Mouse (Mus musculus) gastrocnemius, postnatal 10 days (tissue): ENCODE measurements around the gene Akap7. TPM values are rescaled to one million over a fixed set of nuclear protein-coding genes. Genes with fewer than 3 reads are reported as not detected.

Experiments
- DNase-seq: peaks from one replicate; pipeline ENCODE4 v3.0.0; 2021; ENCODE audit warnings: mixed read lengths
- total RNA-seq, 2 experiments: library from RNA; stranded (reverse); gene quantifications; 2 replicates each; pipeline ENCODE4 v1.2.3; 2021

The Akap7 gene
- total RNA-seq, 2 experiments from 2014 or later, result 47.9 to 58.8 TPM

- DNase-seq, result no peak
Measured at GRCm38 (mm10) chr10:25126035-25126434, 181.6 kb downstream of the Akap7 start.

DNA sequence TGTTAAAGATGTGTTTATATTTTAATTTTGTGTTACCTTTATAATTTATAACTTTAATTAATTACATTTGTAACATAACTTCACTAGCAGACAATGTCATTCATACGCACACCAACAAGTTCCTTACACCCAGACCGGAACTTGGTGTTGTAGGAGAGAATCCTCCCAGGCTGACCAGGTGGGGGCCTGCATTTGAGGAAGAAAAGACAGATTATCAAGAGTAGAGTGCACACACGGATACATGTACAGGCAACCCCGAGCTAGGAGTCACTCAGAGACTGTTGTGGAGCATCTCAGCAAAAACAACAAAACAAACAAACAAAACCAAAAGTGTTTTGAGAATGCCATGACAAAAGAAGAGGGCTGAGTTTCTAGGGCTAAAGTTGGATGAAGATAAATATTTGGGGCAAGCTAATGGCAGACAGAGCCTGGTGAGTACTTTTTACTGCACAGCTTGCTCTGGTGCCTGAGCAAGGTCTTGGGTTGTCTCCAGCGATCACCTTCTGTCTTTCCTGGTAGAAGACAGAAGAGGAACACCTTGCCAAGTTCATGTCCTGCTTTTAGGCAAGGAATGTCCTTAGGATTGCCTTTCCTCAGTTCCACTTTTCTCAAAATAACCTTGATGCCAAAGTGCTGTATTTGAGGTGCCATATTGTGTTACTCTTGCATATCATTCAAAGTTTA, 186.7 kb downstream of the Akap7 start:
- no peak for DNase-seq

Other genes with a start within 250 kb of the Akap7 start
- gene Epb41l2, start 51.9 kb upstream of the Akap7 start, total RNA-seq, result 100 to 1,000 TPM in 1 of 2 experiments, 10 to 100 TPM in 1; 96.1 to 121 TPM
- not detected for gene Smlr1, start 228.4 kb upstream of the Akap7 start, total RNA-seq